Mouse (Mus musculus) megakaryocyte, adult 5-6 weeks (primary cell): ENCODE results near the gene Dohh. TPM values are rescaled to one million over a fixed set of nuclear protein-coding genes. Genes with fewer than 3 reads are reported as not detected.

Experiments
- ATAC-seq: 2 replicates; pipeline ENCODE4 v1.8.0; 2016; ENCODE audit warnings: mild to moderate bottlenecking, inconsistent platforms; ENCODE audit not compliant: poor library complexity, severe bottlenecking
- total RNA-seq, 2 experiments: library from RNA; stranded (forward) in 1 of 2; stranded (reverse) in 1 of 2; fragments of 153-499, 151-499 nt in 1 of 2; fragments of 221-1000, 200-1000 nt in 1 of 2; gene quantifications; 2 replicates each; pipeline versions ENCODE4 v1.2.3 to v1.2.4; 2015 to 2017

The Dohh gene
- total RNA-seq, 2 experiments from 2014 or later = 5.4 to 21.9 TPM

GRCm38 (mm10) chr10:81382039-81382438, 2.2 kb upstream of the Dohh start:
- no peak for ATAC-seq

GRCm38 (mm10) chr10:81384605-81384982, 366 bp downstream of the Dohh start:
- peak; percentile 14; the same call in 1 of the 2 replicates for ATAC-seq

GRCm38 (mm10) chr10:81385603-81386306, 1.5 kb downstream of the Dohh start:
- ATAC-seq = no peak

- no peak for ATAC-seq
Observed at GRCm38 (mm10) chr10:81387716-81388115, 3.5 kb downstream of the Dohh start.

GRCm38 (mm10) chr10:81388505-81389055, 4.4 kb downstream of the Dohh start, which contains the start of gene Gm48552:
Gene Gm48552, plus strand, starts transcription at chr10:81389005.
- no peak for ATAC-seq

GRCm38 (mm10) chr10:81389373-81389772, 5.1 kb downstream of the Dohh start:
- no peak for ATAC-seq

- ATAC-seq = peak; percentile 83
Observed at GRCm38 (mm10) chr10:81389801-81390677, 5.8 kb downstream of the Dohh start.

- ATAC-seq = no peak
Observed at GRCm38 (mm10) chr10:81390678-81390965, 6.4 kb downstream of the Dohh start.

- no peak for ATAC-seq
Observed at GRCm38 (mm10) chr10:81392270-81392669, 8.0 kb downstream of the Dohh start.

GRCm38 (mm10) chr10:81392781-81393185, 8.6 kb downstream of the Dohh start, which contains the start of gene Smim24:
Gene Smim24, plus strand, starts transcription at chr10:81393051.
- no peak for ATAC-seq

GRCm38 (mm10) chr10:81393456-81394063, 9.3 kb downstream of the Dohh start:
- ATAC-seq = peak; percentile 41

GRCm38 (mm10) chr10:81395127-81395526, 10.9 kb downstream of the Dohh start:
- ATAC-seq = peak; percentile 78

- ATAC-seq = no peak
Observed at GRCm38 (mm10) chr10:81395865-81396264, 11.6 kb downstream of the Dohh start.

GRCm38 (mm10) chr10:81396749-81397148, 12.5 kb downstream of the Dohh start:
- no peak for ATAC-seq

GRCm38 (mm10) chr10:81399296-81399695, 15.1 kb downstream of the Dohh start:
- no peak for ATAC-seq

GRCm38 (mm10) chr10:81399798-81400308, 15.6 kb downstream of the Dohh start:
- ATAC-seq = no peak

- ATAC-seq = no peak
Observed at GRCm38 (mm10) chr10:81400371-81401204, 16.4 kb downstream of the Dohh start.

GRCm38 (mm10) chr10:81401205-81401520, 16.9 kb downstream of the Dohh start:
- no peak for ATAC-seq

GRCm38 (mm10) chr10:81401521-81402226, 17.4 kb downstream of the Dohh start:
- ATAC-seq = 0 out of 2 replicates have a peak, but pooled peaks have one; percentile 19
